Mouse (Mus musculus): ENCODE results near the gene Myh2. TPM values are rescaled to one million over a fixed set of nuclear protein-coding genes. Genes with fewer than 3 reads are reported as not detected.

The Myh2 gene
- total RNA-seq, 2 experiments from 2014 or later, result 0.50 to 0.57 TPM

GRCm38 (mm10) chr11:67229946-67230345 lies 59.1 kb downstream of the Myh2 start:
- no peak for DNase-seq (ENCODE audit: low spot score in 2 of 2)
- intact Hi-C loops (cut with DNase I), result loop anchor here (2.0 kb wide), 2 partner anchors 65 to 105 kb away; no protein-coding TSS in a partner anchor

GRCm38 (mm10) chr11:67235639-67236358 lies 65.0 kb downstream of the Myh2 start:
- DNase-seq (ENCODE audit: low spot score in 2 of 2), result peak; percentile 35 to 68
- intact Hi-C loops (cut with DNase I), result loop anchor here (2.0 kb wide), 2 partner anchors 115 to 123 kb away; no protein-coding TSS in a partner anchor

DNA sequence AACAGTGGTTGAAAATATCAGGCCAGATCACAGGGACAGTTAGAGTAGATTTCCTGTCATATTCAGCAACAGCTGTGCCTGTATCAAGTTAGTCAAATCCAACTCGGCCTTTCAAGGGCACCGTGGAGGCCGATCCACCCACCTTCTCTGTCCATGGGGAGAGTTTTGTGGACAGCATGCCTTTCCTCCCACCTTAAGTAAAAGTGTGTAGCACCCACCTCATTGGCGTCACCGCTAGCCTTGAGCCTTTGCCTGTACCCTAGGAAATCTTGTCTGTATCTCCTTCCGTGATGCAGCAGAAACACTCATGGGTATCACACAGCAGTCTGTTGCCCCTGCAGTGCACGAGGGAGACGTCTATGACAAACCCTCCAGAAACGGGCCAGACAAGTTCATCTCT lies 66.0 kb downstream of the Myh2 start:
- intact Hi-C loops (cut with DNase I), result loop anchor here (2.0 kb wide), 1 partner anchor 114 kb away; no protein-coding TSS in a partner anchor
- DNase-seq (ENCODE audit: low spot score in 2 of 2), result no peak

GRCm38 (mm10) chr11:67237481-67238079 lies 66.8 kb downstream of the Myh2 start, which contains the start of gene Myh4:
Myh4 (plus strand) TSS chr11:67238029.
- DNase-seq (ENCODE audit: low spot score in 2 of 2), result no peak
- intact Hi-C loops (cut with DNase I), result loop anchor here (2.0 kb wide), 1 partner anchor 113 kb away; no protein-coding TSS in a partner anchor

GRCm38 (mm10) chr11:67241051-67241450 lies 70.2 kb downstream of the Myh2 start:
- DNase-seq (ENCODE audit: low spot score in 2 of 2), result no peak
- intact Hi-C loops (cut with DNase I), result no loop called here

Other genes starting within 250 kb of the Myh2 start
- not detected for gene Tmem238l, start 214.4 kb upstream of the Myh2 start, total RNA-seq (2021)
- gene Tmem220, start 145.9 kb upstream of the Myh2 start, total RNA-seq (2021), result under 1 TPM; 0.41 to 0.44 TPM
- 10 to 100 TPM; 25.6 to 26.6 TPM for gene Adprm, start 118.4 kb upstream of the Myh2 start, total RNA-seq (2021)
- gene Sco1, start 118.4 kb upstream of the Myh2 start, total RNA-seq (2021), result 10 to 100 TPM in 1 of 2 experiments, 1 to 10 TPM in 1; 8.7 to 11.4 TPM
- 1 to 10 TPM; 3.8 to 4.5 TPM for gene Myh3, start 92.7 kb upstream of the Myh2 start, total RNA-seq (2021)
- gene Myh1, start 29.0 kb downstream of the Myh2 start, total RNA-seq (2021), result under 1 TPM; 0.09 to 0.25 TPM
- under 1 TPM; 0.21 to 0.25 TPM for gene Myh4, start 67.0 kb downstream of the Myh2 start, total RNA-seq (2021)
- gene Myh8, start 106.1 kb downstream of the Myh2 start, total RNA-seq (2021), result under 1 TPM; 0.44 to 0.48 TPM
- under 1 TPM; 0.16 to 0.23 TPM for gene Myh13, start 150.6 kb downstream of the Myh2 start, total RNA-seq (2021)